9 mouse cellular contexts compared by ENCODE assay signal in the genomic region with DNA sequence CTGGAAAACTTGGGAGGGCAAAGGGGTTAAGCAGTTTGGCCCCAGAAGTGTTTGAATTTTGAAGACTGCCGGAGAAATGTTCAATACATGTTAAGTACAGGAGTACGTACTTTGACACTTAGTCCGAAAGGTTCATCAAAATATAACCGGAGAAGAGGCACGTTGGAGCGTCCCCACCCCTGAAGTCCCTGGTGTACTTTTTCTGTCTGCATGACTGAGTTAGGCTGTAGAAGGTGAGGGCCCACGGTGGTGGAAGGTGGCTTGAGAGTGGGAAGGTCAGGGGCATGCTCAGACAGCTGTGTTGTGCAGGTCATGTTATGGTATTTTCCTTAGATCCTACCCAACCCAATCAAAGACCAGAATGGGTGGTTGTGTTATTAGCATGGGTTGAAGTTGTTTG. TPM values are rescaled to one million over a fixed set of nuclear protein-coding genes. Genes with fewer than 3 reads are reported as not detected.
DNase-seq lines count a peak whose midpoint lies in the region; ATAC-seq and TF ChIP-seq lines count a peak whose summit lies in the region.
"Had no signal": no experiment of that assay in that cellular context is flagged by ENCODE, and none has a peak within 500 bp of the region (broad histone marks: within the 10 kb centered on the region; RNA-seq: fewer than 3 reads in every experiment).

No protein-coding gene starts in this region.

- no peak for TF ChIP-seq CTCF in intestine, postnatal 0 days (IDR thresholded peaks at IDR 0.05; ENCODE audit: low read depth)
- no peak for TF ChIP-seq CTCF in thymus, adult 2 months (IDR thresholded peaks at IDR 0.05; ENCODE audit: borderline replicate concordance, control insufficient read depth, extremely low read depth, insufficient read depth, low read length, poor library complexity)

- no peak for TF ChIP-seq POLR2A in thymus, adult 2 months (IDR thresholded peaks at IDR 0.05; ENCODE audit: control insufficient read depth, extremely low read depth, insufficient read depth, low read length, poor library complexity)

- 88% methylated on average over 7 of the region's 7 CpGs for WGBS in embryonic facial prominence, embryonic 12.5 days
- WGBS in intestine, postnatal 0 days, result 51% methylated on average over 7 of the region's 7 CpGs
- WGBS in liver, embryonic 15.5 days (ENCODE audit: insufficient replicate concordance), result 74% methylated on average over 7 of the region's 7 CpGs
- 92% methylated on average over 7 of the region's 7 CpGs for WGBS in thymus, adult 2 months

- H3K4me3 ChIP-seq in embryonic facial prominence, embryonic 12.5 days, result no peak overlapping the region
- 0 out of 2 replicates have a peak overlapping the region, but pooled peaks have one; percentile 99 for H3K4me3 ChIP-seq in intestine, postnatal 0 days (ENCODE audit: low read depth, low read length)
- H3K4me3 ChIP-seq in liver, embryonic 15.5 days (replicated peaks), result no peak overlapping the region
- H3K4me3 ChIP-seq in thymus, adult 2 months (ENCODE audit: control insufficient read depth, insufficient read depth, low read length), result no peak overlapping the region

- H3K9me3 ChIP-seq in embryonic facial prominence, embryonic 12.5 days, result no peaks in the 10 kb centered on the region
- H3K9me3 ChIP-seq in intestine, postnatal 0 days (ENCODE audit: control insufficient read depth), result no peaks in the 10 kb centered on the region
- H3K9me3 ChIP-seq in liver, embryonic 15.5 days (replicated peaks), result no peaks in the 10 kb centered on the region

- DNase-seq in kidney, adult 11 months, result peak; percentile 50
- DNase-seq in kidney, adult 18-20 months, result no peak
- DNase-seq in layer of hippocampus, postnatal 10 days (ENCODE audit: low spot score in 2 of 2), result no peak
- no peak for DNase-seq in thymus, adult 2 months
- DNase-seq: heart, adult 11 months had no signal

- H3K9ac ChIP-seq in embryonic facial prominence, embryonic 12.5 days, result no peak overlapping the region
- 0 out of 2 replicates have a peak overlapping the region, but pooled peaks have one; percentile 99 for H3K9ac ChIP-seq in intestine, postnatal 0 days (ENCODE audit: low read depth, low read length)
- H3K9ac ChIP-seq in liver, embryonic 15.5 days, result no peak overlapping the region

- H3K36me3 ChIP-seq in embryonic facial prominence, embryonic 12.5 days, result no peaks in the 10 kb centered on the region
- no peaks in the 10 kb centered on the region for H3K36me3 ChIP-seq in intestine, postnatal 0 days (ENCODE audit: control insufficient read depth, insufficient read depth)
- no peaks in the 10 kb centered on the region for H3K36me3 ChIP-seq in liver, embryonic 15.5 days (replicated peaks)
- H3K36me3 ChIP-seq in thymus, adult 2 months (ENCODE audit: control insufficient read depth, insufficient read depth, low read length), result no peaks in the 10 kb centered on the region

- peaks cover 14% of the 10 kb centered on the region for H3K4me1 ChIP-seq in embryonic facial prominence, embryonic 12.5 days
- H3K4me1 ChIP-seq in intestine, postnatal 0 days (replicated peaks; ENCODE audit: control insufficient read depth, insufficient read depth, low read length), result peaks cover 7% of the 10 kb centered on the region; the same call in 1 of the 2 replicates
- peaks cover 9% of the 10 kb centered on the region; the same call in 1 of the 2 replicates for H3K4me1 ChIP-seq in liver, embryonic 15.5 days (replicated peaks)
- H3K4me1 ChIP-seq in thymus, adult 2 months (replicated peaks; ENCODE audit: control insufficient read depth, insufficient read depth, low read length), result peaks cover 40% of the 10 kb centered on the region

- peak overlapping the region; percentile 98; the same call in 1 of the 2 replicates for H3K27ac ChIP-seq in embryonic facial prominence, embryonic 12.5 days
- peak overlapping the region; percentile 100; the same call in 1 of the 2 replicates for H3K27ac ChIP-seq in intestine, postnatal 0 days (ENCODE audit: low read depth, low read length)
- no peak overlapping the region for H3K27ac ChIP-seq in liver, embryonic 15.5 days (replicated peaks)
- no peak overlapping the region for H3K27ac ChIP-seq in thymus, adult 2 months (ENCODE audit: control insufficient read depth, insufficient read depth, low read length)

- peak overlapping the region; percentile 58 for H3K4me2 ChIP-seq in embryonic facial prominence, embryonic 12.5 days (replicated peaks)
- peak overlapping the region; percentile 83 for H3K4me2 ChIP-seq in intestine, postnatal 0 days (replicated peaks; ENCODE audit: low read depth)
- H3K4me2 ChIP-seq in liver, embryonic 15.5 days, result 0 out of 2 replicates have a peak overlapping the region, but pooled peaks have one; percentile 67

- no peaks in the 10 kb centered on the region for H3K27me3 ChIP-seq in embryonic facial prominence, embryonic 12.5 days
- H3K27me3 ChIP-seq in intestine, postnatal 0 days (replicated peaks; ENCODE audit: control insufficient read depth, insufficient read depth, low read length), result no peaks in the 10 kb centered on the region
- peaks cover 36% of the 10 kb centered on the region for H3K27me3 ChIP-seq in liver, embryonic 15.5 days
- no peaks in the 10 kb centered on the region for H3K27me3 ChIP-seq in thymus, adult 2 months (ENCODE audit: control insufficient read depth, insufficient read depth, low read length)

- ATAC-seq in embryonic facial prominence, embryonic 12.5 days (ENCODE audit: insufficient number of reproducible peaks, insufficient read depth, low FRiP score, low TSS enrichment), result no peak
- ATAC-seq in intestine, postnatal 0 days, result no peak
- no peak for ATAC-seq in liver, embryonic 15.5 days (ENCODE audit: insufficient read depth)

RNA-seq across cellular contexts. Expression of a gene that starts 1.4 kb away (rescaled TPM):
- polyA plus RNA-seq in embryonic facial prominence, embryonic 12.5 days (2016; fragmentation: Nextera tagmentation; extraction: Ambion mirVana), result 45.1 and 45.6 TPM in 2 replicates
- 32.8 and 37.5 TPM in 2 replicates for polyA plus RNA-seq in intestine, postnatal 0 days (2015; fragmentation: Nextera tagmentation; extraction: Ambion mirVana)
- 7.2 and 8.8 TPM in 2 replicates for polyA plus RNA-seq in liver, embryonic 15.5 days (2015; fragmentation: Nextera tagmentation; extraction: Ambion mirVana)
- 10 to 100 TPM; 10.9 to 11.2 TPM for total RNA-seq in layer of hippocampus, postnatal 10 days (2021)
- polyA plus RNA-seq in thymus, adult 2 months (2012; rRNA removed), result 14.1 and 15.0 TPM in 2 replicates
- total RNA-seq: MEL had no signal

Comparison
In these comparisons a context has a peak if more than half of its experiments do, and no peak if none do; other contexts are left out.
1. H3K27ac ChIP-seq: peak in embryonic facial prominence, embryonic 12.5 days (single experiment) and intestine, postnatal 0 days (single experiment); none in liver, embryonic 15.5 days (single experiment) and thymus, adult 2 months (single experiment).
2. Peak in every context shown above with its lines, with median percentiles within 50 percentile points of each other: H3K4me2 ChIP-seq.